Mouse (Mus musculus) lung, embryonic 14.5 days (tissue): Measurements from ENCODE around the gene Mindy2. TPM values are rescaled to one million over a fixed set of nuclear protein-coding genes. Genes with fewer than 3 reads are reported as not detected.
"Not testable (repeated sequence)": the region's sequence is repeated elsewhere in the genome, so short reads cannot be mapped to it uniquely, and the experiment has no call there.

Experiments used
- ATAC-seq: fragments of 200-750 bp; cut with Nextera tagmentation; 2 replicates; pipeline ENCODE4 v1.8.0; 2017; ENCODE audit warnings: mild to moderate bottlenecking, moderate TSS enrichment, moderate library complexity; ENCODE audit not compliant: insufficient read depth
- DNase-seq: peaks from one replicate; pipeline ENCODE4 v3.0.0-alpha.2; 2015
- H3K27ac ChIP-seq: fragments of 300-500 bp; sonication (generic); 2 replicates; pipeline ENCODE4 v1.5.1; 2014; ENCODE audit warnings: low read depth, mild to moderate bottlenecking, moderate library complexity
- H3K27me3 ChIP-seq: fragments of 300-500 bp; sonication (generic); 2 replicates; pipeline ENCODE4 v1.6.1; 2014; ENCODE audit warnings: low read length, control low read depth; ENCODE audit not compliant: insufficient read depth
- H3K36me3 ChIP-seq: fragments of 300-500 bp; sonication (generic); 2 replicates; pipeline ENCODE4 v1.6.1; 2014; ENCODE audit warnings: control low read depth; ENCODE audit not compliant: insufficient read depth
- H3K4me1 ChIP-seq: fragments of 300-500 bp; sonication (generic); 2 replicates; pipeline ENCODE4 v1.6.1; 2014; ENCODE audit warnings: antibody characterized with exemption, control low read depth; ENCODE audit not compliant: insufficient read depth
- H3K4me2 ChIP-seq: fragments of 300-500 bp; sonication (generic); 2 replicates; pipeline ENCODE4 v1.6.1; 2014; ENCODE audit warnings: mild to moderate bottlenecking
- H3K4me3 ChIP-seq: fragments of 300-500 bp; sonication (generic); 2 replicates; pipeline ENCODE4 v1.5.1; 2014; ENCODE audit warnings: low read depth, low read length
- H3K9ac ChIP-seq: fragments of 300-500 bp; sonication (generic); 2 replicates; pipeline ENCODE4 v1.6.1; 2014
- H3K9me3 ChIP-seq: fragments of 300-500 bp; sonication (generic); 2 replicates; pipeline ENCODE4 v1.6.1; 2016; ENCODE audit warnings: low read depth, low read length, control low read depth
- CTCF ChIP-seq: IDR thresholded peaks from 2 replicates; pipeline ENCODE4 v1.5.1; 2016; ENCODE audit warnings: antibody characterized with exemption, low read depth
- WGBS: fragments of 180-500 bp; shearing (Covaris S2); extraction: QIAGEN DNeasy Blood & Tissue Kit; methylation state at CpG from one replicate; pipeline ENCODE4 v1.1.7; 2014; 5-methylcytosine and 5-hydroxymethylcytosine counted together
- polyA plus RNA-seq: library from polyadenylated mRNA; unstranded; fragments of >200 nt; fragmentation: Nextera tagmentation; extraction: Ambion mirVana; gene quantifications from 2 replicates; pipeline ENCODE4 v1.2.1, GENCODE M21; 2014

Gene Mindy2
- polyA plus RNA-seq, 1 experiment from 2014 or later: 11.2 TPM

- H3K36me3 ChIP-seq: peaks cover 65% of the 10 kb centered on the region
- H3K27ac ChIP-seq: no peak overlapping the region
- H3K9me3 ChIP-seq: no peaks in the 10 kb centered on the region
- no peak for ATAC-seq
- H3K4me3 ChIP-seq: no peak overlapping the region
- no peak overlapping the region for H3K4me2 ChIP-seq
- no peak for DNase-seq
- no peak for TF ChIP-seq CTCF
- H3K9ac ChIP-seq: no peak overlapping the region
- H3K4me1 ChIP-seq: no peaks in the 10 kb centered on the region
- no peaks in the 10 kb centered on the region for H3K27me3 ChIP-seq
- WGBS: 76% methylated on average over 5 of the region's 5 CpGs
Observed at GRCm38 (mm10) chr9:70580956-70581355, 76.0 kb downstream of the Mindy2 start.

DNA sequence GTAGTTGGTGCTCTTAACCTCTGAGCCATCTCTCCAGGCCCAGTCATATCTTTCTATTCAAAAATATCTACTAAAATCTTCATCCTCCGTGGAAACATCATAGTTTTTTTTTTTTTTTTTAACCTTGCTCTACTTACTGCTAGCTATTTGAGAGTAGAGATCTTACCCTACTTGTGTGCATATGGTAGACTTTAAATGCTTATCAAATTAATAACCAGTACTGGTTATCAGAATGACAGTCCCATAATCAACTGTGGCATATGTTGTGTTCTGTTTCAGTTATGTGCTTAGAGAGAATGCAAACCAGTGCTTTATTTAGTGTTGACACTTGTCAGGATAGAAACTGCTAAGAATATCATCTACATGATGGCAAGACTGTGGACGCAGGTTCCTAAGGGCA, 78.9 kb downstream of the Mindy2 start:
- no peak overlapping the region for H3K4me3 ChIP-seq
- TF ChIP-seq CTCF: no peak
- H3K27me3 ChIP-seq: no peaks in the 10 kb centered on the region
- no peak overlapping the region for H3K4me2 ChIP-seq
- no peaks in the 10 kb centered on the region for H3K9me3 ChIP-seq
- no peaks in the 10 kb centered on the region for H3K4me1 ChIP-seq
- H3K36me3 ChIP-seq: peaks cover 62% of the 10 kb centered on the region
- WGBS: 87% methylated on average over 2 of the region's 2 CpGs
- DNase-seq (no peak), ATAC-seq (no peak)
- H3K9ac ChIP-seq: no peak overlapping the region
- H3K27ac ChIP-seq: no peak overlapping the region

GRCm38 (mm10) chr9:70570351-70570750, 86.6 kb downstream of the Mindy2 start:
- peaks cover 23% of the 10 kb centered on the region for H3K36me3 ChIP-seq
- H3K9me3 ChIP-seq: no peaks in the 10 kb centered on the region
- no peak overlapping the region for H3K9ac ChIP-seq
- DNase-seq (no peak), ATAC-seq (no peak)
- H3K4me1 ChIP-seq: no peaks in the 10 kb centered on the region
- H3K27me3 ChIP-seq: no peaks in the 10 kb centered on the region
- no peak for TF ChIP-seq CTCF
- H3K4me2 ChIP-seq: no peak overlapping the region
- H3K4me3 ChIP-seq: no peak overlapping the region
- WGBS: 75% methylated on average over 8 of the region's 8 CpGs
- no peak overlapping the region for H3K27ac ChIP-seq

GRCm38 (mm10) chr9:70567651-70568050, 89.3 kb downstream of the Mindy2 start:
- no peak overlapping the region for H3K4me2 ChIP-seq
- no peak overlapping the region for H3K9ac ChIP-seq
- no peak overlapping the region for H3K27ac ChIP-seq
- 57% methylated on average over 5 of the region's 5 CpGs for WGBS
- DNase-seq: no peak
- TF ChIP-seq CTCF: no peak
- no peaks in the 10 kb centered on the region for H3K4me1 ChIP-seq
- no peak for ATAC-seq
- H3K27me3 ChIP-seq: no peaks in the 10 kb centered on the region
- H3K4me3 ChIP-seq: no peak overlapping the region
- peaks cover 5% of the 10 kb centered on the region for H3K36me3 ChIP-seq
- no peaks in the 10 kb centered on the region for H3K9me3 ChIP-seq

DNA sequence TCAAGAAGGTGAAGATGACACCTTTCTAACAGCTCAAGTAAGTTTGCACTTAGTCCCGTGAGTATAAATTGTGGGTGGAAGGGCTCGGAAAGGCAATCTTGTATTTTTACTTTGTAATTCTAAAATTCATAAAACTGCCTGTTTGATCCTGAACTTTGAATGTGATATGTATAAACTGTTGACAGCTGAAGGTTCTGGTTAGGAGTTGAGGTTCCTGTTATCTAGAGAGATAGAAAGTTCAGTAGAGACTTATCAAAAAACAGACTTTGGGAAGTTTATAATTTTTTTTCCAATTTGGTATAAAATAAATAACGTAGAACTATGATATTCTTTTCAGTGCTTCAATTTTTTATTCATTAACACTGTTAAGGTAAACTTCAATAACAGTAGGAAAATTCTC, 94.1 kb downstream of the Mindy2 start:
- Histone ChIP-seq H3K27ac (no peak overlapping the region), H3K4me1 (no peaks in the 10 kb centered on the region), H3K4me3 (no peak overlapping the region), H3K4me2 (no peak overlapping the region), H3K9ac (no peak overlapping the region), H3K36me3 (peaks cover 2% of the 10 kb centered on the region; the same call in 1 of the 2 replicates), H3K9me3 (no peaks in the 10 kb centered on the region), H3K27me3 (no peaks in the 10 kb centered on the region)
- no peak for TF ChIP-seq CTCF
- DNase-seq (no peak), ATAC-seq (no peak)
- WGBS: 81% methylated on average over 3 of the region's 3 CpGs

DNA sequence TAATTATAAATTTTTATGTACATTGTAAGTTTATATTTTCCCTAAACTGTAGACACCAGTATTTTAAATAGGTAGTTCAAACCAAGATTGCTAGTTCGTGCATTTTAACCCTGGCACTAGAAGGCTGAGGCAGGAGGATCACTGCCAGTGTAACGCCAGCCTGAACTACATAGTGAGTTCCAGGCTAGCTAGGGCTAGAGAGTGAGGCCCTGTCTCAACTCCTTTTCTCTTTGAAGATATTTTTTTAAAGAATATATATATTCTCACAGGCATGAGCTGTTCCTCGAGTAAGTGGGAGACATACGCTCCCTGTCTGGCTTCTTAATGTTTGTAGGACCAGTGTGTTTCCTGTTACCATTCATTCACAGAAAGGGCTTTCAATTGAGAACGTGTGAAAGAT, 100.2 kb downstream of the Mindy2 start:
- no peak overlapping the region for H3K4me3 ChIP-seq
- no peaks in the 10 kb centered on the region for H3K27me3 ChIP-seq
- no peak for TF ChIP-seq CTCF
- no peaks in the 10 kb centered on the region for H3K9me3 ChIP-seq
- H3K4me1 ChIP-seq: no peaks in the 10 kb centered on the region
- DNase-seq (no peak), ATAC-seq (no peak)
- H3K27ac ChIP-seq: no peak overlapping the region
- WGBS: 89% methylated on average over 5 of the region's 5 CpGs
- H3K9ac ChIP-seq: no peak overlapping the region
- H3K36me3 ChIP-seq: peaks cover 14% of the 10 kb centered on the region; the same call in 1 of the 2 replicates
- H3K4me2 ChIP-seq: no peak overlapping the region

DNA sequence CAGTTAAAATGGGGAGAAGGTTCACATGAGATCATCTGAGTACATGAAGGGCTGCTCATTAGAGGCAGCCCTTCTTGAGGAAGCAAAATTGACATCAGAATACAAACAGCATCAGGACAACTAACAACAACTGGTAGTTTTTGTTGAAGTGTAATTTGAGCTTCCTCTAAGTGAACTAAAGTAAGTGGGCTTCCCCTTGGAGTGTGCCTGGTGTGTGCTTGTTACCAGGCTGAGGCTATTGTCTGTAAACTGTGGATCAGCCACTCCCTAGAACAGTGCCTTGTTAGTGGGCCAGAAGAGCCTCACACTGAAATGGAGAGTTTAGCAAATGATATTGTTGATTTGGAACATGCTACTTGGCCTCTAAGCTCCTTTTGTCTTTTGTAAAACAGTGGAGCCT, 101.5 kb downstream of the Mindy2 start:
- H3K27me3 ChIP-seq: no peaks in the 10 kb centered on the region
- no peak overlapping the region for H3K4me3 ChIP-seq
- no peak overlapping the region for H3K9ac ChIP-seq
- no peaks in the 10 kb centered on the region for H3K9me3 ChIP-seq
- H3K27ac ChIP-seq: no peak overlapping the region
- H3K36me3 ChIP-seq: peaks cover 14% of the 10 kb centered on the region; the same call in 1 of the 2 replicates
- H3K4me2 ChIP-seq: no peak overlapping the region
- no peaks in the 10 kb centered on the region for H3K4me1 ChIP-seq
- DNase-seq (no peak), ATAC-seq (no peak)
- TF ChIP-seq CTCF: no peak

- H3K4me1 ChIP-seq, H3K9ac ChIP-seq, H3K27me3 ChIP-seq, H3K4me3 ChIP-seq, H3K9me3 ChIP-seq, DNase-seq, H3K4me2 ChIP-seq, H3K27ac ChIP-seq, ATAC-seq: not testable (repeated sequence)
- peaks cover 31% of the 10 kb centered on the region; the same call in 1 of the 2 replicates for H3K36me3 ChIP-seq
- WGBS: 94% methylated on average over 2 of the region's 2 CpGs
Observed at GRCm38 (mm10) chr9:70552233-70552632, 104.7 kb downstream of the Mindy2 start.
